Mouse (Mus musculus): ENCODE data around the gene Pdcd11.
"Not testable (repeated sequence)": the region's sequence is repeated elsewhere in the genome, so short reads cannot be mapped to it uniquely, and the experiment has no call there.

Gene Pdcd11

GRCm38 (mm10) chr19:47122802-47123201 lies 32.2 kb downstream of the Pdcd11 start:
- in situ Hi-C loops (cut with MboI; ENCODE audit: low sequenced_read_pairs): no loop called here

- in situ Hi-C loops (cut with MboI; ENCODE audit: low sequenced_read_pairs): no loop called here
Measured at GRCm38 (mm10) chr19:47128164-47128563, 37.6 kb downstream of the Pdcd11 start.

DNA sequence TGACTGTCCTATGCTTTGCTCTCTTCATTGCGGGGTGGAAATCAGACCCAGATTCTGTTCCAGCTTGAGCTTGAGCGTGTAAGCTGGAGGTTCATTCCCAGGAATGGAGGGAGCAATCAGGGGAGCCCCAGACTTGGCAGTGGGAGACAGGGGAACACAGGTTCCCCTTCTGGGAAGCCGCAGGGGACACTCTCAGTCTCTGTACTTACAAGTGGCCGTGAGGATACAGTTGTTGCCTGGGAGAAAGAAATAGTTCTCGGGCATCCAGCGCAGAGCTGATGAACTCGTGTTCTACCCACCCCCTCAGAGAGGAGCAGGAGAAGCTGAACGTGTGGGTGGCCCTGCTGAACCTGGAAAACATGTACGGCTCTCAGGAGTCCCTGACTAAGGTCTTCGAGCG lies 38.3 kb downstream of the Pdcd11 start:
- in situ Hi-C loops (cut with MboI; ENCODE audit: low sequenced_read_pairs): no loop called here

- in situ Hi-C loops (cut with MboI; ENCODE audit: low sequenced_read_pairs): no loop called here
Measured at GRCm38 (mm10) chr19:47130551-47131125, 40.1 kb downstream of the Pdcd11 start.

GRCm38 (mm10) chr19:47133161-47133560 lies 42.6 kb downstream of the Pdcd11 start:
- in situ Hi-C loops (cut with MboI; ENCODE audit: low sequenced_read_pairs): no loop called here

DNA sequence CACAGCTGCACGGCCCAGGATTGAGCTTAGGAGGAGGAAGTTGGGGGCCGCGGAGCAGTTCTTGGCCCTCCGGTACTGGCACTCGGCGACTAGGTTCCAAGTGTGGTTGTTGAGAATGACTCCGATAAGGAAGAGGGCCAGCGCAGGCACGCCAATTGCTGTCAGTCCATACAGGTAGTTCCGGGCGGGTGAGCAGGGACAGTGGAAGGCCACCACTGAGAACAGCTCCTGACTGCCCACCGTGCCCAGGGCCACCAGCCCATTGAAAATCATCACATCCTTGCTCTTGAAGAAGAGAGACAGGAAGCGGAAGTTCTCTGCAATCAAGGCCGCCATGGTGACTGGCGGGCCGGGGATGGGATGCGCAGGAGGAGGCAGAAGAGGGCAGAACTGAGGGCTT lies 45.0 kb downstream of the Pdcd11 start:
- in situ Hi-C loops (cut with MboI; ENCODE audit: low sequenced_read_pairs): no loop called here

GRCm38 (mm10) chr19:47136170-47136569 lies 45.6 kb downstream of the Pdcd11 start:
- in situ Hi-C loops (cut with MboI; ENCODE audit: low sequenced_read_pairs): no loop called here

DNA sequence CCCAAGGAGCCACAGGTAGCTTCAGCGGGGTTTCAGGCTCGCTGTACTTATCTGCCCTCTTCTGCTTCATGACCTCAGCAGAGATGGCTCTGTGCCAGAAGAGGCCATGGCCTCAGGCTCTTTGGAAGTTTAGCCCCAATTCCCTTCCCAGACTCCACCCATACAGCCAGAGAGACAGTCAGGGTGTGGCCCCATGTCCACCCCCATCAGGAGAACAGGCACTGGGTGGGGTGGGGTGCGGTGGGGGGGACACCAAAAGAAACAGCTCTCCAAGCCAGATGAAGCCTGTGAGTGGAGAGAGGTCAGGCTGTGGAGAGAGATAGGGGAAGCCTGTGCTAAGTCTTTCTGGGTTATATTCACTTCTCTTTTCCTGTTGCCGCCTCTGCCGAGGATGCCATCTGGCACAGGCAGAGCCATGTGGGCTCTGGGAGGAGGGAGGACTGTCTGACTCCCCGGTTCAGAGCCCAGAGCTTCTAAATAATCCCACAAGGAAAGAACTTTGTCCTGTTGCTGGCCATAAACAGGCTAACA lies 46.5 kb downstream of the Pdcd11 start:
- in situ Hi-C loops (cut with MboI; ENCODE audit: low sequenced_read_pairs): no loop called here

DNA sequence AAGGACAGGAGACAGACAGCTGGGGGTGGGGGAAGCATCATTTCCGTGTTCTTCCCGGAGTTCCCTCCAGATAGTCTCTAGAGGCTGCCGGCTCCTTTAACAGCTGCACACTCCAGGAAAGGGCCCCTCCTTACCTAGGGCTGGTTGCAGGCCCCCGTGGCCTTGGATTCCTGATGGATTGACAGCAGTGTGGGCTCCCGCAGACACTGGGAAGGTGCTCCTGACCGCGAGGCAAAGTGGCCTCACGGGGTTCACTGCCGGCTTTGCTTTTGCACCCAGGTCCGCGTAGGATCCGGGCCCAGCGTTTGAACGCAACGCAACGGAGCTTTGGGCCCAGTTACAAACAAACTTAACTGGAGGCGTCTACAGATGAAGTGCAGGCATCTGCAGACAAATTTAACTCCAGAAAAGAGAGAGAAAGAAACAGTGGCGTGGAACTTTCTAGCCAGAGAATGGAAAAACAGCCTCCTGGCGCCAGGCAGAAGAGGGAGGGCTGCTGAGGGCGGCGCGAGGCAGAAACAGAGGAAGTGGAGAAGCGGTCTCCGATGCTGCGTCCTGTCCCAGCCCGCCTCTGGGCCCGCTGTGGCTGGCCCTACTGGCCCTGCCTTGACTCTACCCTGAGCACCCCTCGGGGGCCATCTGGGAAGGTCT lies 47.3 kb downstream of the Pdcd11 start, which contains the start of gene Calhm2:
Gene Calhm2, minus strand, starts transcription at position 524 of the 651 bp plus-strand sequence.
- in situ Hi-C loops (cut with MboI; ENCODE audit: low sequenced_read_pairs): no loop called here

DNA sequence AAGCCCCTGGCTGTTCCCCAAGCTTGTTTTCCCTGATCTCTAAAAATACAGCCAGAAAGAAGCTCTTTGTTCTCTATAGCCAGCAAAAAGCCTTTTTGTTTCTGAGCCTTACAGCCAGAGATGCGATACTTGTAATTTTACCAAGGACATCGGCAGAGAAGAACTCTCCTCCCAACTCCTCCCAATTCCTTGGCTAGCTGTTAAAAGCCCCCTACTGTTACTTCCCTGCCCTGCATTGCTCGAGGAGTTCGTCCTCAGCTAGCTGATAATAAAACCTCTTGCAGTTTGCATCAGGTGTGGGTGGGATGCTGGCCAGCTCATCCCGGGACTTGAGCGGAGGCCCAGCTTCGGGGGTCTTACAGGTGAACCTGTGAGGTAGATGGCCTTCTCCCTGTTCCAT lies 49.0 kb downstream of the Pdcd11 start:
- in situ Hi-C loops (cut with MboI; ENCODE audit: low sequenced_read_pairs): not testable (repeated sequence)

GRCm38 (mm10) chr19:47142438-47142837 lies 51.9 kb downstream of the Pdcd11 start:
- in situ Hi-C loops (cut with MboI; ENCODE audit: low sequenced_read_pairs): no loop called here

GRCm38 (mm10) chr19:47144154-47144553 lies 53.6 kb downstream of the Pdcd11 start, which contains the start of gene Calhm1:
Gene Calhm1, minus strand, starts transcription at chr19:47144254.
- in situ Hi-C loops (cut with MboI; ENCODE audit: low sequenced_read_pairs): no loop called here

DNA sequence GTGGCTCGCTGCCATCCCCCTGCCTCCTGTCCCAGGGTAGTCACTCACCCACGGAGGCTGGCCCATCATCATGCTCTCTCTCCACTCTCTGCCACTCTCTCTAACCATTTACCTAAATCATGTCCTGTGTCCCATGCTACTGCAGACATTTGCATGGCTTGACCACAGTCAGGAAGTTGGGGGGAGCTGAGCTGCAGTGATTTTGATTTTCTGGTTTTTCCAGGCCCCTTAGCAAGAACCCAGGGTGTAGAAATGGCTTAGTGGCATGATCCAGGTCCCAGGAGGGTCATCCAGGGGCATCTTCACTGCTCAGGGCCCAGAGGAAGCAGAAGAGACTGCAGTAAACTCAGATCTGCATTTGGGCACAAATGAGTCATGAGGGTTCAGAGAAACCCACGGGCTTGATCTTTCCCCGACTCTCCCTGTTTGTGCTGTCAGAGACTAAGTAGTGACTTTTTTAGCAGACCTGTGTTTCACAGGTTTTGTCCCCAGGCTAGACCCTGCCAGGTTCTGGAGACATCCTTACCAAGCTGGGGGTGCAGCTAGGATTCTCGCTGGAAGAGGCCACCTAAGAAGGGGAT lies 57.8 kb downstream of the Pdcd11 start:
- in situ Hi-C loops (cut with MboI; ENCODE audit: low sequenced_read_pairs): no loop called here

DNA sequence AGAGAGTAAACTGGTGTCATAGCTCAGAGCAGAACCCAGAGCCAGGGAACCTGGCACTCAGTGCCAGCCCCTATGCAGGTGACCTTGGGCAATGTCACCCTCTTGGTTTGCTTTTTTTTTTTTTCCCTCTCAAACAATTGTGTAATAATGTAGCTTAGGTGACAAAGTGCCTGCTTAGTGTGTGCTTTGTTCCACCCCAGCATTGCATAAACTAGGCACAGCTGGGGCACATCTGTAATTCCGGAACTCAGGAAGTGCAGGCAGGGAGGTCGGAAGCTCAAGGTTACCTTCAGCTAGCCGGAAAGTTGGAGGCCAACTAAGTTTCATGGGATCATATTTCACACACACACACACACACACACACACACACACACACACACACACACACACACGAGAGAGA lies 59.3 kb downstream of the Pdcd11 start:
- in situ Hi-C loops (cut with MboI; ENCODE audit: low sequenced_read_pairs): no loop called here

DNA sequence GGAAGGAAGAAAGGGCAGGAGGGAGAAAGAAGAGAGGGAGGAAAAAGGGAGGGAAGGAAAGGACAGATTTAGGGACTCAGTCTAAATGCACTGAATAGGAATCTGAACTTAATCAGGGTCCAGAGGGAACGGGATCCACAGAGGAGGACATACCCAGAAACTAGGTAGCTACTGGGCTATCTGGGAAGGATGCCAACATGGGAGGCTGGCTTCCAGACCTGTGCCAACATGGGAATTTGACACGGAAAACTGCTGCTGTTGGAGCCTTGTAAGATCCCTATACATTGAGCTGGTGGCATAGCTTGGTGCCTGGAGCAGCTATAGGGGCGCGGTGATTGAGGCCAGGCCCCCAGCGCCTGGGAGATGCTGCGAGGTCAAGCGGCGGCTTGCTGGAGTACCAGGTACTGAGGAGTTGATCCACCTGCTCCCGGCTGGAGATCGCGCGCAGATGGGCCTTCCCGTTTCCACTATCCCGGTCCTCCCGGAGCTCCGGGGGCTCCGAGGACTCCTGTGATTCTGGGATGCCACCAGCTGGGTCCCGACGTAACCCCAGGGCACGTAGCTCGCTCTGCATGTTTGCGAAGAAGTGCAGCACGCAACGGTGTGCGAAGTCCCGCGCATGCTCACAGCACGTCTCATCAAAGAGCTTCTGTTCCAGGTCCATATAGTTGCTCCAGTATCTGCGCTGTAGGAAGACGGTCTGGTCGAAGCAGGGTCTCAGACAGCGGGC lies 60.9 kb downstream of the Pdcd11 start:
- in situ Hi-C loops (cut with MboI; ENCODE audit: low sequenced_read_pairs): no loop called here

- in situ Hi-C loops (cut with MboI; ENCODE audit: low sequenced_read_pairs): no loop called here
Measured at GRCm38 (mm10) chr19:47152062-47152369, 61.4 kb downstream of the Pdcd11 start.

- in situ Hi-C loops (cut with MboI; ENCODE audit: low sequenced_read_pairs): no loop called here
Measured at GRCm38 (mm10) chr19:47153767-47154166, 63.2 kb downstream of the Pdcd11 start.

- in situ Hi-C loops (cut with MboI; ENCODE audit: low sequenced_read_pairs): no loop called here
Measured at GRCm38 (mm10) chr19:47157664-47158063, 67.1 kb downstream of the Pdcd11 start, which contains the start of gene Calhm3. Gene Calhm3, minus strand, starts transcription at chr19:47157764.

DNA sequence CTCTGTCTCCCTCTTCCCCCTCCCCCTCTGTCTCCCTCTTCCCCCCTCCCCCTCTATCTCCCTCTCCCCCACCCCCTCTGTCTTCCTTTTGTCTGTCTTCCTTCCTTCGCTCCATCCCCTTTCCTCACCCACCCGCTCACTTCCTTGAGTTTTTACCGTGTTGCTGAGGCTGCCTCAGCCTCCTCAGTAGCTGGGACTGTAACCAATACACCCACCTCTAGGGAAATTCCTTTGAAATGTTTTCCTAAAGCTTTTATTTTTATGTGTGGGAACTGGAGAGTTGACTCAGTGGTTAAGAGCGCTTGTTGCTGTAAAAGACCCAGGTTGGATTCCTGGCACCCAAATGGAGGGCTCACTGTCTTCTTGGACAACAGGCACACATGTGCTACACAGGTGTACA lies 71.1 kb downstream of the Pdcd11 start:
- in situ Hi-C loops (cut with MboI; ENCODE audit: low sequenced_read_pairs): no loop called here

DNA sequence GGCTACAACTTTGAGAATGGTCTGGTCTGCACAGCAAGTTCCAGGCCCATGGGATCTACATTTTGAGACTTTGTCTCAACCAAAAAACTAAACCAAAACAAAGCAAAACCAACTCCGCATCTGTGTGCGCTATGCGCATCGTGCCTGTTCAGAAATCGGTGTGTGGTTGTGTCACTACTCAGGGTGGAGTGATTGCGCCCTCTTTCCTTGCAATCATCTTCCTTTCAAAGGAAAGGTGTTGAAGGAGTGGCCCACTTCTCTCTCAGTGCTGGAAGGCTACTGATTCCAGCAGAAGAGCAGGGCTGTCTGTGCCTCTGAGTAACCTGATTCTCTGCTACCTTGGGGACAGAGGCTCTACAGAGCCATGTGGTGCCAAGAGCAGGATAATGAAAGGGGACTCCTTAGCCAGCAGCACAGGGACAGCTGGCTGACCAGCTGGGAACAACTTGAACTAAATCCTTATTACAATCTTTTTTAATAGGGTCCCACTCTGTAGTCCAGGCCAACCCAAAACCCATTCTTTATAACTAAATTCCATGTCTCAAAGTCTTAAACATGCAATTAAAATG lies 72.7 kb downstream of the Pdcd11 start:
- in situ Hi-C loops (cut with MboI; ENCODE audit: low sequenced_read_pairs): no loop called here

DNA sequence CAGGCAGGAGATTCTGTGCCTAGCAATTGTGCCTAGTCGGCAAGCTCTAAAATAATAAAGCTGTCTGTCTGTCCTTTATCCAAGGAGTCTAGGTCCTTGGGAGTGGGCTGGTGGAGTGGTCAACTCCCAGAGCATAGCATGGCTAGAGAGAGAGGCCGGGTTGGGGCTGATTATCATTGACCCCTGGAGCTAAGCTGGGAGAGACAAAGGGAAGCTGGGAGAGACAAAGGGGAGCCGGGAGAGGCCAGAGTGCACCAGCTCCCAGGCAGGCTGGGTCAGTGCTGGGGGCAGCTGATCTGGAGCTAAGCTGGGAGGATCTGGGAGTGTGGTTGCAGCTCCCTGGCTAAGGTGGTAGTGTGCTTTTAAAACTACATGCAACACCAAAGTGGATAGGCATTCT lies 76.2 kb downstream of the Pdcd11 start:
- in situ Hi-C loops (cut with MboI; ENCODE audit: low sequenced_read_pairs): no loop called here
